9 mouse cellular contexts compared by ENCODE assay signal in the genomic region with DNA sequence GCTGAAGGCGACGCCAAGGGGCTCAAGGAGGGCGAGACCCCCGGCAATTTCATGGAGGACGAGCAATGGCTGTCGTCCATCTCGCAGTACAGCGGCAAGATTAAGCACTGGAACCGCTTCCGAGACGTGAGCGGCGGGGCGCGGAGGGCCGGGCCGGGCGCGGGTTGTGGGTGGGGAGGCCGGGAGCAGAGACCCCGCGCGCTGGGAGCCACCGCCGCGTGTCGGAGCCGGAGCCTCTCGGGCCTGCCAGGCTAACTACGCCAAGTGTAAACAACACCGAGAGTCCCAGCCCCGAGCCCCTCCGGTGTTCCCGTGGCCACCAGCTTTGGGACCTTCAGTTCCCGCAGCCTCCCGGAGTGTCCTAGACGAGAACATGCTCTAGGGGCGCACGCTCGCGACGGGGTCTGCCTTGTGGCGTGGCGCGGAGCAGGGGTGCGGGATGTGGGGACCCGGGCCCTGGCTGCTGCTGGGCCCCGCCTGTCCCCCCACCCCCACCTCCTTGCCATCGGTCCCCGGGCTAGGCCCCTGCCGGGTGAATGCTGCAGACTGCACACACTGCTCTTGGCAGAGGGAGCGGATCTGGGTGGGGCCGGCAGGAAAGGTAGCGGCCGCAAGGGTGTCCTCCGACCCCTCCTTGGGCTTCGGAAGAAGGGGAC. TPM values are rescaled to one million over a fixed set of nuclear protein-coding genes. Genes with fewer than 3 reads are reported as not detected.
DNase-seq lines count a peak whose midpoint lies in the region; ATAC-seq and TF ChIP-seq lines count a peak whose summit lies in the region.
"Had no signal": no experiment of that assay in that cellular context is flagged by ENCODE, and none has a peak within 500 bp of the region (broad histone marks: within the 10 kb centered on the region; RNA-seq: fewer than 3 reads in every experiment).

No protein-coding gene starts in this region.

- H3K9me3 ChIP-seq in ES-Bruce4 (replicated peaks; ENCODE audit: control insufficient read depth, insufficient read depth, low read length, poor library complexity, severe bottlenecking): no peaks in the 10 kb centered on the region
- H3K9me3 ChIP-seq in liver, embryonic 15.5 days (replicated peaks): no peaks in the 10 kb centered on the region
- H3K9me3 ChIP-seq in neural tube, embryonic 12.5 days: no peaks in the 10 kb centered on the region

- TF ChIP-seq CTCF in ES-Bruce4 (IDR thresholded peaks at IDR 0.05; ENCODE audit: low read depth, low read length): no peak

- TF ChIP-seq EP300 in ES-Bruce4 (IDR thresholded peaks at IDR 0.05; ENCODE audit: insufficient read depth, low read depth, low read length): no peak

- H3K4me2 ChIP-seq in liver, embryonic 15.5 days: peak overlapping the region; percentile 62
- peak overlapping the region; percentile 89 for H3K4me2 ChIP-seq in neural tube, embryonic 12.5 days (replicated peaks)

- intact Hi-C loops in gastrocnemius, postnatal 36 days (cut with DNase I): no loop called here

- 1% methylated on average over 57 of the region's 57 CpGs for WGBS in liver, embryonic 15.5 days (ENCODE audit: insufficient replicate concordance)
- under 1% methylated on average over 57 of the region's 57 CpGs for WGBS in neural tube, embryonic 12.5 days

- peak overlapping the region; percentile 59 for H3K9ac ChIP-seq in ES-Bruce4 (ENCODE audit: low read depth, poor library complexity, severe bottlenecking)
- no peak overlapping the region for H3K9ac ChIP-seq in liver, embryonic 15.5 days
- peak overlapping the region; percentile 85 for H3K9ac ChIP-seq in neural tube, embryonic 12.5 days

- TF ChIP-seq POLR2A in ES-Bruce4 (IDR thresholded peaks at IDR 0.05; ENCODE audit: insufficient read depth, low read length): no peak

- H3K4me3 ChIP-seq in ES-Bruce4 (ENCODE audit: low read depth, low read length): peak overlapping the region; percentile 67
- H3K4me3 ChIP-seq in liver, embryonic 15.5 days (replicated peaks): peak overlapping the region; percentile 40
- H3K4me3 ChIP-seq in neural tube, embryonic 12.5 days: peak overlapping the region; percentile 70
- H3K4me3 ChIP-seq: erythroblast, embryonic 14.5 days had no signal

- ATAC-seq in liver, embryonic 15.5 days (ENCODE audit: insufficient read depth): peak; percentile 22; the same call in 1 of the 2 replicates
- peak; percentile 76 for ATAC-seq in neural tube, embryonic 12.5 days (ENCODE audit: low FRiP score, low read depth)

- H3K27ac ChIP-seq in ES-Bruce4 (ENCODE audit: insufficient read depth, low read length): no peak overlapping the region
- no peak overlapping the region for H3K27ac ChIP-seq in liver, embryonic 15.5 days (replicated peaks)
- peak overlapping the region; percentile 92 for H3K27ac ChIP-seq in neural tube, embryonic 12.5 days

- H3K36me3 ChIP-seq in ES-Bruce4 (ENCODE audit: control insufficient read depth, insufficient read depth, low read length, poor library complexity, severe bottlenecking): no peaks in the 10 kb centered on the region
- no peaks in the 10 kb centered on the region for H3K36me3 ChIP-seq in liver, embryonic 15.5 days (replicated peaks)
- no peaks in the 10 kb centered on the region for H3K36me3 ChIP-seq in neural tube, embryonic 12.5 days

- no peaks in the 10 kb centered on the region for H3K4me1 ChIP-seq in ES-Bruce4 (ENCODE audit: control insufficient read depth, insufficient read depth, low read length)
- peaks cover 12% of the 10 kb centered on the region for H3K4me1 ChIP-seq in liver, embryonic 15.5 days (replicated peaks)
- peaks cover 38% of the 10 kb centered on the region for H3K4me1 ChIP-seq in neural tube, embryonic 12.5 days

- DNase-seq in A20 (ENCODE audit: low read depth, low spot score): peak; percentile 20
- peak; percentile 73 to 78 for DNase-seq in cerebellum, postnatal 25 days
- peak; percentile 31 to 38 for DNase-seq in gastrocnemius, postnatal 36 days
- DNase-seq in induced T-regulatory cell, adult 2 months (ENCODE audit: low read depth): peak; percentile 64
- DNase-seq in urinary bladder, postnatal 25 days (ENCODE audit: low spot score): peak; percentile 17

- H3K27me3 ChIP-seq in ES-Bruce4 (ENCODE audit: control insufficient read depth, insufficient read depth, low read length, poor library complexity, severe bottlenecking): no peaks in the 10 kb centered on the region; the same call in 1 of the 2 replicates
- peaks cover 82% of the 10 kb centered on the region for H3K27me3 ChIP-seq in liver, embryonic 15.5 days
- peaks cover 16% of the 10 kb centered on the region for H3K27me3 ChIP-seq in neural tube, embryonic 12.5 days (replicated peaks)

RNA-seq across cellular contexts. Expression of a gene that starts 0.6 kb away (rescaled TPM):
- 10.8 and 11.0 TPM in 2 replicates for polyA plus RNA-seq in ES-Bruce4 (2011; ENCODE audit: insufficient read depth, insufficient read length, low read depth, missing spikeins)
- 1 to 10 TPM; 4.9 to 5.8 TPM for total RNA-seq in gastrocnemius, postnatal 36 days (2021)
- polyA plus RNA-seq in liver, embryonic 15.5 days (2015; fragmentation: Nextera tagmentation; extraction: Ambion mirVana): 0.09 and 0.10 TPM in 2 replicates
- polyA plus RNA-seq in neural tube, embryonic 12.5 days (2016; fragmentation: Nextera tagmentation; extraction: Ambion mirVana): 68.8 and 74.6 TPM in 2 replicates

Comparison
In these comparisons a context has a peak if more than half of its experiments do, and no peak if none do; other contexts are left out.
1. DNase-seq: peak in every context shown above with its lines; median percentile 76 in cerebellum, postnatal 25 days; 64 in induced T-regulatory cell, adult 2 months; 34 in gastrocnemius, postnatal 36 days; 20 in A20; 17 in urinary bladder, postnatal 25 days.
2. RNA of a gene that starts 0.6 kb away (polyA plus RNA-seq): 68.8 to 74.6 TPM in neural tube, embryonic 12.5 days and 10.8 to 11.0 TPM in ES-Bruce4; 0.09 to 0.10 TPM in liver, embryonic 15.5 days; every median in the first group is over 10 times any median in the second.
3. Peak in every context shown above with its lines, with median percentiles within 50 percentile points of each other: H3K4me3 ChIP-seq.